Mouse (Mus musculus): ENCODE measurements around the gene Slc22a6. TPM values are rescaled to one million over a fixed set of nuclear protein-coding genes. Genes with fewer than 3 reads are reported as not detected.

Slc22a6 gene
- not detected for total RNA-seq (2021)
- long read RNA-seq, experiment 1: 0 reads
- long read RNA-seq, experiment 2: 0 reads

DNA sequence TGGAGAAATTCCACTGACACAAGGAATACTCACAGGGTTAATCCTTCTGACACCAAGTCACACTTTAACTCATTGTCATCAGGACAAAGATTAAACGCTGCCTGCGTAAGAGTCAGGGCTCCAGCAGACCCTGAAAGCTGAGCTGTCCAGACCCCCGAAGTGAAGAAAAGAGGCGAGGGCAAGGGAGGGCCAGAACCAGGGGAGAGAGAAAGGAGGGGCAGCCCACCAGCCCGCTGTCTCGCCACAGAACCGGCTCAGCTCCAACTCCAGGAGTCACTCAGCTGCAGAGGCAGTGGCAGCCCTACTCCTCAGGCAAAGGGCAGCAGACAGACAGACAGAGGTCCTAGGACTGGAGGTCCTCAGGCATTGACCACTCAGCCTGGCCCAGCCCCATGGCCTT is at the start of gene Slc22a6:
Gene Slc22a6 (plus strand): TSS at position 136 of the 400 bp plus-strand sequence.
- DNase-seq (ENCODE audit: low spot score in 2 of 2): no peak

DNA sequence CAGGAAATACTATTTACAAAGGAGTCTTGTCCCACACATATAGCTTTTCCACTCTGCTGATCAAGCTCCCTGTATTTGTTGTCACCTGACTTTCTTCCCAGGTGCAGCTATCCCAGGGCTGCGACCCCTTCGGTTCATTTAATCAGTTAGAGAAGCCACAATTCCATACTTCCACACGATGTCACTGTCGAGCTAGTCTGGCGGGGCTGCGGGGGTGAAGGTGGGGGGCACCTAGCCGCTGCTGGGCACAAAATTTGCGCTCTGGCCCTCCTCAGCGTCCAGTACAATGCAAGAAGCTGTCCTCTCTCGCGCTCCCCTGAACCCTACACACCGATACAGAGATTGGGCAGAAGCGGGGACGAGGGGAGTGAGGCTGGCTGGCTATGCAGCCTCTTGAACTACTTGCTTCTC is 48.4 kb upstream of the Slc22a6 start:
- DNase-seq (ENCODE audit: low spot score in 2 of 2): no peak

GRCm38 (mm10) chr19:8570341-8571040 is 47.3 kb upstream of the Slc22a6 start:
- no peak for DNase-seq (ENCODE audit: low spot score in 2 of 2)

- DNase-seq (ENCODE audit: low spot score in 2 of 2): no peak
These were observed 46.1 kb upstream of the Slc22a6 start for GRCm38 (mm10) chr19:8571746-8572145.

- no peak for DNase-seq (ENCODE audit: low spot score in 2 of 2)
These were observed 45.4 kb upstream of the Slc22a6 start for GRCm38 (mm10) chr19:8572485-8572884.

DNA sequence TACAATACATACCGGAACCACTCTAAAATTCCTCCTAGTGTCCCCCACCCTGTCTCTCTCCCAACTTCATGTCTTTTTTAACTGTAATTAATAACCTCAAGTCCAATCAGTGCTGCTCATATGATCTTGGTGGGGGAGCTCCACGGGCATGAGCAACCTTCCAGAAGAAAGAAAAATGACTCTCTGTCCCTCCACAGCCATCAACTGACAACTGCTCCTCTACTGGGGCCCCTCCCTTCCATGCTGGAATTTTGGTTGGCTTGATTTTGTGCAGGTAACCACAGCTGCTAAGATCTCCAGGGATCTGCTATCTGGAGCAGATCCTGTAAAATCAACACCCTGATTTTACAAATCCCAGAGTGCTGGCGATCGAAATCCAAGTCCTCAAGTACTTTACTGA is 40.4 kb upstream of the Slc22a6 start:
- DNase-seq (ENCODE audit: low spot score in 2 of 2): no peak

DNA sequence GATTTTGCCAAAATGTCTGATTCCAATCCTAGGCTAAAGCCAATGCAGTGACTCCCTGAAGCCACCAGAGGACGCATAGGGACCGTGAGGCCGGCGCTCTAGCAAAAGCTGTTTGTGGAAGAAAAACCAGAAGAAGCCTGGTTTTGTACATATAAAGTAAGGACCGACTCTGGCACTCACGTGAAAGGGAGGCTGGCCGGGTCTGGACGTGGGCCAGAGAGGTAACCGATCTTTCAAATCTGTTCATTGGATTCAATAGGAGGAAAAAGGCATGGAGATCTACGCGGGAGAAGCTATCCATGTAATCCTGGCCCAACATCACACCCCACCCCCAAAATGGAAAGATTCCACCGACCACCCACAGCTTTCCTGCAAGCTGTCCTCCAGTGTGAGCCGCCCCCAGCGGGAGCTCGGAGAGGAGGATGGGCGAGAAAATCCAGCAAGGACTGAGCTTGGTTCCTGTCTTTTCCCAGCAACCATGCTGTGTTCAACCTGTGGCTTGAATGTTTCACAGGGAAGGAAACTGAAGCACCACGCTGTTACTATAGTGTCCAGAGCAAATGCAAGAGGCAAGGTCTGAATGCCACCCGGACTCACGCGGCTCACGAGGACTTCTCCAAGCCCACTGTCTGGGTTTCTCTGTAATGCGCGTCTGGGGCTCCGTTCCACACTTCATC is 39.4 kb upstream of the Slc22a6 start:
- DNase-seq (ENCODE audit: low spot score in 2 of 2): peak; percentile 18 to 33

DNA sequence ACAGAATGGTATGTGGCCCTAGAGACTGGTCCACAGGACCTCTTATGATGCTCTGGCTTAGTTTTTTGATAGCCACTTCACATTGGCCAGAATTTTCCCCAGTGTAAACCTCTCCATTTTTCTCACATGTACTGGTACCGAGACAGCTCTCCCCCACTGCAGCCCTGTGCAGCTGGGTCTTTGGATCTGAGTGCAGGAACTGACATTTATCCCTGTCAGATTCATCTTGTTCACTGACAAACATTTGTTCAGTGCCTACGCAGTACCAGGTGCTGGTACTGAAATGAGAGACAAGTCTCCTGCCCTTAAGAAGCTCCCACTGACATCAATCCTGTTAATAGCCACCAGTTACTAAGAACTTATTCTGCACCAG is 38.9 kb upstream of the Slc22a6 start:
- DNase-seq (ENCODE audit: low spot score in 2 of 2): no peak

GRCm38 (mm10) chr19:8585298-8585697 is 32.5 kb upstream of the Slc22a6 start:
- no peak for DNase-seq (ENCODE audit: low spot score in 2 of 2)

DNA sequence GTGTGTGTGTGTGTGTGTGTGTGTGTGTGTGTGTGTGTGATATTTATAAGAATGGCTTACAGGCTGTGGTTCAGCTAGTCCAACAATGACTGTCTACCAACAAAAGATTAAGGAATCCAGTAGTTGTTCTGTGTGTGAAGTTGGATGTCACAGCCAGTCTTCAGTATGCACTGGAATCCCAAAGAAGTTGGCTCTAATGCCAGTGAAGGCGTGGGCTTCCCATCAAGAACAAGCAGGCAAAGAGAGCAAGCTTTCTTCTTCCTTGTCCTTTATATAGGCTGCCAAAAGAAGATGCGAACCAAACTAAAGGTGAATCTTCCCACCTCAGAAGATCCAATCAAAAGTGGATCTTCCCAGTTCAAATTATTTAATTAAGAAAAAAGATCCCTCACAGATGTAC is 31.9 kb upstream of the Slc22a6 start:
- no peak for DNase-seq (ENCODE audit: low spot score in 2 of 2)

DNA sequence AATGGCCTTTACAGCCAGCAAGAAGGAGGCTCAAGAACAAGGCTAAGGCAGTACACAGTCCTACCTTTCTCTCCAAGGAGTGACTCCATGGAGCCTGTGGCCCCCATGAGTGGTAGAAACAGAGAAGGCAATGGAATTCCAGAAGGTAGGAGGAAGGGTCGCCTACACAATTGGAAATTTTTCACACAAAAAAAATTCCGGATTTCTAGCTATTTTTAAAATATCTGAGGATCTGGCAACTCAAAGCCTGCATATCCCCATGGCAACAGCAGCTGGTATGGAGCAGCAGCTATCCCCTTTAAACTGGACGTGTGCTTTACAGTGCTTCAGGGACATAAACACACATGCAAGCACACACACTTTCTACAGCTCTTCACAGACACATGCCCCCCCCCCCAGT is 31.5 kb upstream of the Slc22a6 start:
- DNase-seq (ENCODE audit: low spot score in 2 of 2): no peak

DNA sequence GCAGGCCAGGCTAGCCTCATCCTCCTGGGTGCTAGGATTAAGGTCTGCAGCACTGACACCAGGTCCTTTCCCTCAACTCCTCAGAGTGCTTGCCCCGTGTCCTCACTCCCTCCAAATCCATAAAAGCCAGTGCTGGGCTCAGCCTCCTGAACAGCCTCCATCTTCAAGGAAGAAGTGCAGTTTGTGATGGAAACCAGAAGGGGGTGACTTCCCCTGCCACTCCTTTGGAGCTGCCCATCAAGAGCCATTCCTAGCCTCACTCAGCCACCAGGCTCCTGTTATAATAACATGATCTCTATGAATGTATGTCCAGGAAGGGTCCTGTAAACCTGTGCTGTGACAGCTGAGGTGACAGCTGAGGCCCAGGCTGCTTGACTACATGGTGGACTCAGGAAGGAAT is 30.5 kb upstream of the Slc22a6 start:
- DNase-seq (ENCODE audit: low spot score in 2 of 2): no peak

- no peak for DNase-seq (ENCODE audit: low spot score in 2 of 2)
These were observed 26.9 kb upstream of the Slc22a6 start, which contains the start of gene Slc22a8 for GRCm38 (mm10) chr19:8590954-8591353. Gene Slc22a8, plus strand, starts transcription at chr19:8591254.

GRCm38 (mm10) chr19:8592155-8592554 is 25.7 kb upstream of the Slc22a6 start:
- no peak for DNase-seq (ENCODE audit: low spot score in 2 of 2)

DNA sequence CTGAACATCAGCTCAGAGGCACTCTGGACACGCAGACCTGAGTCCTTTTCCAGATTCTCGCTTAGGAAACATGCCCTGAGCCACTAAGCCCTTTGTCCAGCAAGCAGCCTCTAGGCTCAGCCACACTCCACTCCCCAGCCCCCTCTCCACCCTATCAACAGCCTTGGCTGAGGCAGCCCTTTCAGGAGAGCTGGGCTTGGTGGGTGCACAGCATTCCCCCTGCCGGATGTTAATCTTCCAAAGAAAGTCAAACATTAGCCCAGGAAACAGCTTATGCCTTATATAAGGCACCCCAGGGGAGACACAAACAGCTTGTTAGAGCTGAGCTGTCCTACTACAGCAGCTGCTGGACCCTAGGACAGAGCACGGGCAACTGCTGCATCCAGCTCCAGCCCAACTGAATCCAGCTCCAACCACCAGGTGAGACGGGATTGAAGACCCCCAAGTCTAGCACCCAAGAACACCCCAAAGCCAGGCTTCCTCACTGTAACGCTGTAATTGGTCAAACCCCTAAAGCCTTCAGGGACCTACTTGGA is 24.9 kb upstream of the Slc22a6 start:
- no peak for DNase-seq (ENCODE audit: low spot score in 2 of 2)

GRCm38 (mm10) chr19:8593833-8594232 is 24.0 kb upstream of the Slc22a6 start:
- no peak for DNase-seq (ENCODE audit: low spot score in 2 of 2)

GRCm38 (mm10) chr19:8594518-8594917 is 23.3 kb upstream of the Slc22a6 start:
- DNase-seq (ENCODE audit: low spot score in 2 of 2): no peak

DNA sequence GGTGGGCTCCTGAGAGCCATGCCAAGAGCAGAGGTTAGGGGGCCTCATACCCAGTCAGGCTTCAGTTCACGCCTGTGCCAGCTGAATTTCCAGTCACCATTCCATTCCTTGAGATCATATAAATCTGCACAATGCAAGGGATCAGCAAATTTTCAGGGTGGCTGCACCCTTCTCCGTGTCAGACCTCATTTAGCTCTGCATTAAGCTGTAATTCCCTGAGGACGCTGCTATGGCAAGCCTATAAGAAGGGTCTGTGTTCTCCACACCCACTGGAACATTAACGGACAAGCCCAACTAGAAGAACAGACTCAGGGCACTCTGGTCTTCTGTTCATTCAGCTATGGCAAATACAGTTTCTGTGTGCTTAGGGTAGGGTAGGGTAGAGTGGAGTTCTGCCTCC is 20.6 kb upstream of the Slc22a6 start:
- DNase-seq (ENCODE audit: low spot score in 2 of 2): no peak

GRCm38 (mm10) chr19:8599229-8599628 is 18.6 kb upstream of the Slc22a6 start:
- DNase-seq (ENCODE audit: low spot score in 2 of 2): no peak

DNA sequence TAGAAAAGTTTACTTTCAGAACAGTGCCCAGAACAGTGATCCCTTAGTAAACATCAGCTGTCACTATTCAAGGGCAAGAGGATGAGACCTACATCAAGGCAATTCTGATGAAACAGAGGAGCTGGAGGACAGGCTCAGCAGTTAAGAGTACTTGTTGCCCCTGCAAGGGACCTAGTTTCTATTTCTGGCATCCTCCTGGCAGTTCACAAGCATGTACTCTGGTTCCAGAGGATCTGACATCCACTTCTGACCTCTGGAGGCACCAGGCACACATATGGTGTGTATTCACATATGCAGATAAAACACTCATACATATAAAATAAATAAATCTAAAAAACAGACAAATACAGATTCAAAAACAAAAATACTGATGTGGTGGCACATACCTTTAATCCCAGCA is 15.9 kb upstream of the Slc22a6 start:
- DNase-seq (ENCODE audit: low spot score in 2 of 2): no peak

DNA sequence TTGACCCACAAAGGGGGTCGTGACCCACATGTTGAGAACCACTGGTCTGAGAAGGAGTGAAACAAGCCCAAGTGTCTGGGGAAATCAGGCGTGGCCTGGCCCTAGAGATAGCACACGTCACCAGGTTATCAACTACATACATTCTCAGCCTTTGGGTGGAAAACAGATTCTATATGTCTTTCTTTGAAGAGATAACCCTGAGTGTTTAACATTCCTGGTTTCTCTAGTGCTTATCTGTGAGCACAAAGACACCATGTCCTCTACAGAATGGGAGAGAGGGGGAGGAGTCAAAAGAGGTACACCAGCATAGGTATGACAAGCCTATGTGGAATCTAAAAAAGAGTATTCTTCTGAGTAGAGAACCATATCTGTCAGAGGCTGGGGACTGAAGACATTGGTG is 14.9 kb upstream of the Slc22a6 start:
- no peak for DNase-seq (ENCODE audit: low spot score in 2 of 2)

- no peak for DNase-seq (ENCODE audit: low spot score in 2 of 2)
These were observed 13.2 kb upstream of the Slc22a6 start for GRCm38 (mm10) chr19:8604536-8605240.

All from gastrocnemius, postnatal 4 days (tissue).